Mouse (Mus musculus) olfactory bulb, adult 2 months (tissue): ENCODE data around the gene Fbxo17.

Experiments
- CTCF ChIP-seq: fragments of 200-500 bp; IDR thresholded peaks from 2 replicates; pipeline ENCODE4 v1.5.1; 2012; ENCODE audit warnings: low read depth, mild to moderate bottlenecking, low read length, moderate library complexity; ENCODE audit not compliant: insufficient read depth
- POLR2A ChIP-seq: fragments of 200-500 bp; IDR thresholded peaks from 2 replicates; pipeline ENCODE4 v1.6.1; 2012; ENCODE audit warnings: mild to moderate bottlenecking, low read depth, low read length, moderate library complexity; ENCODE audit not compliant: insufficient read depth

DNA sequence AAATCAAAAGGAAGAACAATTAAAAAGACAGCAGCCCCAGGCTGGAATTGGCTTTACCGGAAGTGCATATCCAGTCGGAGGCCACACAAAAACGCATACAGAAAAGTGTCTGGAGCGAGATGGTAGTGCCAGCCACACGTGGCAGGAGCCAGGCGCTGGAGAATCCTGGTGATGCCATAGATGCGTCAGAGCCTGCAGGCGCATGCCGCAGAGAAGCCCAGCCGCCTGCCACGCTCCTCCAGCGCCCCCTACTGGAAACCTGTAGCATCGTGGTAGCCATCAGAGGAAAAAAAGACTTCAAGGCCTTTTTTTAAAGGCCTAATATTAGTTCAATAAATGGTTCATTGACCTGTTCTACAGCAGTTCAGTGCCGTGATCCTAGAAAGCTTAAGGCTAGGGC is 10.0 kb downstream of the Fbxo17 start:
- no peak for TF ChIP-seq POLR2A
- peak; percentile 85 for TF ChIP-seq CTCF
